Mouse (Mus musculus): ENCODE results near the gene Kcnk7.

DNA sequence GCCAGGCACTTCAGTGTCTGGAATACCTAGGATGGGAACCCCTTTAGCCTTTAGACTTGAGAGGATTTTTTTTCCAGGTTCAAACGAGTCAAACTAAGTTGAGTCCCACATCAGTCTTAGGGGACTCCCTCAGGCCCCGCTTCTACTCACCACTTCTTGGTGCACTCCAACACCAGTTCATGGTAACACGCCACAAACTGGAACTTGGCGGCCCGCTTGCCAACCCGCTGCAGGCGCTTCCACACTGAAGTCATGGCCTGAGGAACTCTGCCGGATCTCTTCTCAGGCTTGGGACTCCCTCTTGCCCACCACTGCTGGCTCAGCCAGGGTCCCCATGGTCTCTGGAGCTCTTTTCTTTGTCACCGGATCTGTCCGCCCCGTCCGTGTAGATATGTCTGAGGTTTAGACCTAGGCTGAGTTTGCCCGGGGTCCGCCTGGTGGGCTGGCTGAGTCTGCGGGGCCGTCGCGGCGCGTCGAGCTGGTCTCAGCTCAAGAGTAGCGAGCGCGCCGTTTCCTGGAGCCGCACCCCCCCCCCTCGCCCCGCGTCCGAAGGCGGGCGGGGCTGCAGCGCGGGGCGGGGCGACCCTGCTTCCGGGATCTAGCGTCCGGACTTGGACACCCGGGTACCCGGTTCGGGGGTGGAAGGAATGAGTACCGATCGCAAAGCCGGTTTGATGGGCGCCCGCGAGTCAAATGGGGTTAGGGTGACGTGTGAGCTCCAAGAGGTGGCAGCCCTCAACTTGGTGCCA, 21.8 kb downstream of the Kcnk7 start, which contains the start of gene Ehbp1l1:
- no peak for TF ChIP-seq CTCF (IDR thresholded peaks at IDR 0.05; ENCODE audit: insufficient read depth, low read depth, low read length)
- TF ChIP-seq POLR2A (IDR thresholded peaks at IDR 0.05; ENCODE audit: insufficient read depth, low read depth, low read length), result no peak

All from olfactory bulb, adult 2 months (tissue).